Mouse (Mus musculus): ENCODE measurements at regions not wholly inside any gene's neighbourhood (a gene's known extent, or its start where the extent isn't known, plus 50 kb on each side); places are given as distances from the start of the nearest gene placed in this dataset.

- H3K27me3 ChIP-seq = no peaks in the 10 kb centered on the region
- no peaks in the 10 kb centered on the region for H3K36me3 ChIP-seq
- no peaks in the 10 kb centered on the region for H3K4me1 ChIP-seq
- no peak overlapping the region for H3K4me3 ChIP-seq
- no peak overlapping the region for H3K4me2 ChIP-seq (replicated peaks)
- no peak overlapping the region for H3K27ac ChIP-seq
- no peak overlapping the region for H3K9ac ChIP-seq
- no peaks in the 10 kb centered on the region for H3K9me3 ChIP-seq
- ATAC-seq (ENCODE audit: insufficient number of reproducible peaks, insufficient read depth, low FRiP score, low TSS enrichment) = no peak
- WGBS = 85% methylated on average over 3 of the region's 3 CpGs
Measured at GRCm38 (mm10) chrX:158709811-158710210, 500.3 kb upstream of the Rps6ka3 start.

GRCm38 (mm10) chrX:158744738-158745137, 465.4 kb upstream of the Rps6ka3 start:
- no peaks in the 10 kb centered on the region for H3K4me1 ChIP-seq
- H3K27ac ChIP-seq = no peak overlapping the region
- WGBS = 76% methylated on average over 3 of the region's 3 CpGs
- H3K4me3 ChIP-seq = no peak overlapping the region
- no peak for ATAC-seq (ENCODE audit: insufficient number of reproducible peaks, insufficient read depth, low FRiP score, low TSS enrichment)
- no peaks in the 10 kb centered on the region for H3K27me3 ChIP-seq
- H3K36me3 ChIP-seq = no peaks in the 10 kb centered on the region
- H3K9ac ChIP-seq = no peak overlapping the region
- H3K9me3 ChIP-seq = no peaks in the 10 kb centered on the region
- H3K4me2 ChIP-seq (replicated peaks) = no peak overlapping the region

- no peak overlapping the region for H3K4me3 ChIP-seq
- no peaks in the 10 kb centered on the region for H3K9me3 ChIP-seq
- H3K4me2 ChIP-seq (replicated peaks) = no peak overlapping the region
- no peak overlapping the region for H3K27ac ChIP-seq
- H3K27me3 ChIP-seq = no peaks in the 10 kb centered on the region
- H3K4me1 ChIP-seq = no peaks in the 10 kb centered on the region
- no peak overlapping the region for H3K9ac ChIP-seq
- H3K36me3 ChIP-seq = no peaks in the 10 kb centered on the region
- ATAC-seq (ENCODE audit: insufficient number of reproducible peaks, insufficient read depth, low FRiP score, low TSS enrichment) = no peak
- 62% methylated on average over 3 of the region's 3 CpGs for WGBS
Measured at GRCm38 (mm10) chrX:158745766-158746541, 464.2 kb upstream of the Rps6ka3 start.
